Mouse (Mus musculus) inflammation-experienced regulatory T-cells, adult 6 months (primary cell): Measurements from ENCODE around the gene Mtcl1. TPM values are rescaled to one million over a fixed set of nuclear protein-coding genes. Genes with fewer than 3 reads are reported as not detected.

ENCODE experiments used
- ATAC-seq: one replicate; pipeline ENCODE4 v1.8.0; 2017
- polyA plus RNA-seq, 3 experiments: library from polyadenylated mRNA; unstranded; fragments of 100-300 nt; shearing (Covaris generic); gene quantifications; one replicate each; pipeline ENCODE4 v1.2.1; 2017

Gene Mtcl1
- polyA plus RNA-seq, 3 experiments from 2014 or later: 0.39 TPM; not detected in 2

GRCm38 (mm10) chr17:66405601-66406000 is 43.9 kb downstream of the Mtcl1 start:
- ATAC-seq: no peak

- ATAC-seq: no peak
Observed at GRCm38 (mm10) chr17:66404883-66405590, 44.5 kb downstream of the Mtcl1 start.

- ATAC-seq: no peak
Observed at GRCm38 (mm10) chr17:66402791-66403470, 46.6 kb downstream of the Mtcl1 start.

GRCm38 (mm10) chr17:66401596-66402265 is 47.8 kb downstream of the Mtcl1 start:
- ATAC-seq: no peak

- ATAC-seq: no peak
Observed at GRCm38 (mm10) chr17:66399780-66400179, 49.8 kb downstream of the Mtcl1 start.

GRCm38 (mm10) chr17:66394571-66394970 is 55.0 kb downstream of the Mtcl1 start:
- ATAC-seq: no peak

- no peak for ATAC-seq
Observed at GRCm38 (mm10) chr17:66388307-66388706, 61.2 kb downstream of the Mtcl1 start.

GRCm38 (mm10) chr17:66381338-66381737 is 68.2 kb downstream of the Mtcl1 start:
- ATAC-seq: no peak

- ATAC-seq: no peak
Observed at GRCm38 (mm10) chr17:66379900-66380857, 69.4 kb downstream of the Mtcl1 start.

GRCm38 (mm10) chr17:66379308-66379707 is 70.2 kb downstream of the Mtcl1 start:
- ATAC-seq: no peak

- ATAC-seq: no peak
Observed at GRCm38 (mm10) chr17:66378127-66378526, 71.4 kb downstream of the Mtcl1 start.

GRCm38 (mm10) chr17:66374633-66375272 is 74.8 kb downstream of the Mtcl1 start:
- ATAC-seq: no peak

- ATAC-seq: no peak
Observed at GRCm38 (mm10) chr17:66370867-66371266, 78.7 kb downstream of the Mtcl1 start.

GRCm38 (mm10) chr17:66369777-66370176 is 79.8 kb downstream of the Mtcl1 start:
- ATAC-seq: no peak

GRCm38 (mm10) chr17:66368127-66368526 is 81.4 kb downstream of the Mtcl1 start:
- ATAC-seq: no peak

GRCm38 (mm10) chr17:66365664-66366063 is 83.9 kb downstream of the Mtcl1 start:
- no peak for ATAC-seq

GRCm38 (mm10) chr17:66365293-66365642 is 84.3 kb downstream of the Mtcl1 start:
- ATAC-seq: no peak

- ATAC-seq: no peak
Observed at GRCm38 (mm10) chr17:66364525-66365292, 84.8 kb downstream of the Mtcl1 start.

- ATAC-seq: no peak
Observed at GRCm38 (mm10) chr17:66363852-66364524, 85.6 kb downstream of the Mtcl1 start.

GRCm38 (mm10) chr17:66362287-66363016 is 87.1 kb downstream of the Mtcl1 start:
- no peak for ATAC-seq
